Mouse (Mus musculus): Measurements from ENCODE around the gene Impg2. TPM values are rescaled to one million over a fixed set of nuclear protein-coding genes. Genes with fewer than 3 reads are reported as not detected.

Impg2 gene
- polyA plus RNA-seq, 1 experiment from 2014 or later, result 0.12 TPM

- Histone ChIP-seq H3K4me3 (ENCODE audit: low read depth, low read length) (no peak overlapping the region), H3K9me3 (ENCODE audit: control insufficient read depth, low read length) (no peaks in the 10 kb centered on the region), H3K27me3 (replicated peaks; ENCODE audit: control insufficient read depth, insufficient read depth, low read length) (no peaks in the 10 kb centered on the region), H3K27ac (ENCODE audit: low read depth, low read length) (no peak overlapping the region), H3K9ac (ENCODE audit: low read depth, low read length) (no peak overlapping the region), H3K36me3 (ENCODE audit: control insufficient read depth, insufficient read depth, low read length) (no peaks in the 10 kb centered on the region), H3K4me2 (no peak overlapping the region), H3K4me1 (replicated peaks; ENCODE audit: control insufficient read depth, insufficient read depth, low read length) (no peaks in the 10 kb centered on the region)
- no peak for ATAC-seq (replicated peaks; ENCODE audit: low FRiP score)
- no peak for DNase-seq (ENCODE audit: low spot score)
Observed at GRCm38 (mm10) chr16:56311291-56311690, 107.2 kb downstream of the Impg2 start.

Other genes with a start within 250 kb of the Impg2 start
- 847 and 912 TPM in 2 replicates for gene Rpl24, start 238.0 kb upstream of the Impg2 start, polyA plus RNA-seq (2014; fragmentation: Nextera tagmentation; extraction: Ambion mirVana)
- 21.7 and 23.5 TPM in 2 replicates for gene Zbtb11, start 230.4 kb upstream of the Impg2 start, polyA plus RNA-seq (2014; fragmentation: Nextera tagmentation; extraction: Ambion mirVana)
- gene Pcnp, start 174.6 kb upstream of the Impg2 start, polyA plus RNA-seq (2014; fragmentation: Nextera tagmentation; extraction: Ambion mirVana), result 195 and 210 TPM in 2 replicates
- gene Trmt10c, start 166.5 kb upstream of the Impg2 start, polyA plus RNA-seq (2014; fragmentation: Nextera tagmentation; extraction: Ambion mirVana), result 38.5 and 41.8 TPM in 2 replicates
- 24.1 and 29.2 TPM in 2 replicates for gene Senp7, start 156.0 kb upstream of the Impg2 start, polyA plus RNA-seq (2014; fragmentation: Nextera tagmentation; extraction: Ambion mirVana)